Mouse (Mus musculus): ENCODE measurements around the gene Mreg.
"Not testable (repeated sequence)": the region's sequence is repeated elsewhere in the genome, so short reads cannot be mapped to it uniquely, and the experiment has no call there.

The Mreg gene

GRCm38 (mm10) chr1:72211701-72212699, at the start of gene Mreg:
Gene Mreg, minus strand, starts transcription at chr1:72212307.
- DNase-seq = peak; percentile 71

GRCm38 (mm10) chr1:72256381-72257256, 44.5 kb upstream of the Mreg start:
- no peak for DNase-seq

- no peak for DNase-seq
Observed at GRCm38 (mm10) chr1:72255854-72256175, 43.7 kb upstream of the Mreg start.

- DNase-seq = no peak
Observed at GRCm38 (mm10) chr1:72255062-72255853, 43.2 kb upstream of the Mreg start.

GRCm38 (mm10) chr1:72254545-72255061, 42.5 kb upstream of the Mreg start:
- DNase-seq = peak; percentile 85

- no peak for DNase-seq
Observed at GRCm38 (mm10) chr1:72253881-72254491, 41.9 kb upstream of the Mreg start.

- DNase-seq = no peak
Observed at GRCm38 (mm10) chr1:72251806-72252205, 39.7 kb upstream of the Mreg start.

- DNase-seq = not testable (repeated sequence)
Observed at GRCm38 (mm10) chr1:72248226-72248737, 36.2 kb upstream of the Mreg start.

- no peak for DNase-seq
Observed at GRCm38 (mm10) chr1:72244317-72245036, 32.4 kb upstream of the Mreg start.

GRCm38 (mm10) chr1:72243656-72244316, 31.7 kb upstream of the Mreg start:
- peak; percentile 97 for DNase-seq

- DNase-seq = no peak
Observed at GRCm38 (mm10) chr1:72242581-72243143, 30.6 kb upstream of the Mreg start.

GRCm38 (mm10) chr1:72239113-72239512, 27.0 kb upstream of the Mreg start:
- not testable (repeated sequence) for DNase-seq

GRCm38 (mm10) chr1:72238016-72238580, 26.0 kb upstream of the Mreg start:
- DNase-seq = no peak

GRCm38 (mm10) chr1:72237007-72237775, 25.1 kb upstream of the Mreg start:
- DNase-seq = no peak

- peak; percentile 73 for DNase-seq
Observed at GRCm38 (mm10) chr1:72236363-72237006, 24.4 kb upstream of the Mreg start.

- not testable (repeated sequence) for DNase-seq
Observed at GRCm38 (mm10) chr1:72232592-72232991, 20.5 kb upstream of the Mreg start.

- no peak for DNase-seq
Observed at GRCm38 (mm10) chr1:72228974-72229373, 16.9 kb upstream of the Mreg start.

GRCm38 (mm10) chr1:72227546-72227945, 15.4 kb upstream of the Mreg start:
- no peak for DNase-seq

Measured in cerebellum, adult 11 months (tissue).